Mouse (Mus musculus): ENCODE data around the gene Macf1. TPM values are rescaled to one million over a fixed set of nuclear protein-coding genes. Genes with fewer than 3 reads are reported as not detected.

Macf1 gene
- polyA plus RNA-seq, 1 experiment: 251 TPM

GRCm38 (mm10) chr4:123560896-123561295, 123.3 kb downstream of the Macf1 start:
- no peak overlapping the region for H3K27ac ChIP-seq (ENCODE audit: insufficient read depth, low read length)
- no peak overlapping the region for H3K9ac ChIP-seq (ENCODE audit: low read depth, poor library complexity, severe bottlenecking)
- H3K36me3 ChIP-seq (ENCODE audit: control insufficient read depth, insufficient read depth, low read length, poor library complexity, severe bottlenecking): no peaks in the 10 kb centered on the region
- no peaks in the 10 kb centered on the region for H3K27me3 ChIP-seq (ENCODE audit: control insufficient read depth, insufficient read depth, low read length, poor library complexity, severe bottlenecking)
- H3K4me3 ChIP-seq (ENCODE audit: low read depth, low read length): no peak overlapping the region
- H3K4me1 ChIP-seq (ENCODE audit: control insufficient read depth, insufficient read depth, low read length): peaks cover 3% of the 10 kb centered on the region
- TF ChIP-seq POLR2A (IDR thresholded peaks at IDR 0.05; ENCODE audit: insufficient read depth, low read length) (no peak), CTCF (IDR thresholded peaks at IDR 0.05; ENCODE audit: low read depth, low read length) (no peak), EP300 (IDR thresholded peaks at IDR 0.05; ENCODE audit: insufficient read depth, low read depth, low read length) (no peak)
- H3K9me3 ChIP-seq (replicated peaks; ENCODE audit: control insufficient read depth, insufficient read depth, low read length, poor library complexity, severe bottlenecking): no peaks in the 10 kb centered on the region

- Histone ChIP-seq H3K27ac (ENCODE audit: insufficient read depth, low read length) (no peak overlapping the region), H3K4me1 (ENCODE audit: control insufficient read depth, insufficient read depth, low read length) (no peaks in the 10 kb centered on the region), H3K27me3 (ENCODE audit: control insufficient read depth, insufficient read depth, low read length, poor library complexity, severe bottlenecking) (no peaks in the 10 kb centered on the region), H3K36me3 (ENCODE audit: control insufficient read depth, insufficient read depth, low read length, poor library complexity, severe bottlenecking) (no peaks in the 10 kb centered on the region), H3K4me3 (ENCODE audit: low read depth, low read length) (no peak overlapping the region), H3K9ac (ENCODE audit: low read depth, poor library complexity, severe bottlenecking) (no peak overlapping the region), H3K9me3 (replicated peaks; ENCODE audit: control insufficient read depth, insufficient read depth, low read length, poor library complexity, severe bottlenecking) (no peaks in the 10 kb centered on the region)
- TF ChIP-seq EP300 (IDR thresholded peaks at IDR 0.05; ENCODE audit: insufficient read depth, low read depth, low read length) (no peak), POLR2A (IDR thresholded peaks at IDR 0.05; ENCODE audit: insufficient read depth, low read length) (no peak), CTCF (IDR thresholded peaks at IDR 0.05; ENCODE audit: low read depth, low read length) (no peak)
These were observed 125.7 kb downstream of the Macf1 start for GRCm38 (mm10) chr4:123558496-123558895.

DNA sequence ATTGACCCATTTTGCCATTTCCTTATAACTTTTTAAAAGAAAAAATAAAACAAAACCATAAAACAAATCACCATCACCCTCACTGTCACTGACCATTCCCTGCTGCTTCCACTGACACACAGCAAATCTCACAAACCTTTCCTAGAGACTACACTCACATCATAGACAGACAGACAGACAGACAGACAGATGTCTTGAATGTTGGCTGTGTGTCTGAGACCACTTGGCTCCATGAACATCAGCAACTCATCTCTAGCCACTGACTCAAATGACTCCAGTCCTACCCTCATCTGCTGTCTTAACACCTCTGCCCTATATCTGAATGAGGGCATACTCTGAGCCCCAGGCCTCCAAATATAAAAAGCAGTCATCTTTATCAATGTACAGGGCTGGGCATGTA, 128.9 kb downstream of the Macf1 start:
- no peak for TF ChIP-seq POLR2A (IDR thresholded peaks at IDR 0.05; ENCODE audit: insufficient read depth, low read length)
- TF ChIP-seq CTCF (IDR thresholded peaks at IDR 0.05; ENCODE audit: low read depth, low read length): no peak
- TF ChIP-seq EP300 (IDR thresholded peaks at IDR 0.05; ENCODE audit: insufficient read depth, low read depth, low read length): no peak
- H3K4me1 ChIP-seq (ENCODE audit: control insufficient read depth, insufficient read depth, low read length): peaks cover 2% of the 10 kb centered on the region
- no peak overlapping the region for H3K27ac ChIP-seq (ENCODE audit: insufficient read depth, low read length)
- no peak overlapping the region for H3K9ac ChIP-seq (ENCODE audit: low read depth, poor library complexity, severe bottlenecking)
- H3K9me3 ChIP-seq (replicated peaks; ENCODE audit: control insufficient read depth, insufficient read depth, low read length, poor library complexity, severe bottlenecking): no peaks in the 10 kb centered on the region
- no peak overlapping the region for H3K4me3 ChIP-seq (ENCODE audit: low read depth, low read length)
- no peaks in the 10 kb centered on the region; the same call in 1 of the 2 replicates for H3K36me3 ChIP-seq (ENCODE audit: control insufficient read depth, insufficient read depth, low read length, poor library complexity, severe bottlenecking)
- H3K27me3 ChIP-seq (ENCODE audit: control insufficient read depth, insufficient read depth, low read length, poor library complexity, severe bottlenecking): no peaks in the 10 kb centered on the region

GRCm38 (mm10) chr4:123552689-123553088, 131.5 kb downstream of the Macf1 start:
- no peaks in the 10 kb centered on the region for H3K27me3 ChIP-seq (ENCODE audit: control insufficient read depth, insufficient read depth, low read length, poor library complexity, severe bottlenecking)
- no peaks in the 10 kb centered on the region for H3K9me3 ChIP-seq (replicated peaks; ENCODE audit: control insufficient read depth, insufficient read depth, low read length, poor library complexity, severe bottlenecking)
- no peak overlapping the region for H3K9ac ChIP-seq (ENCODE audit: low read depth, poor library complexity, severe bottlenecking)
- no peak overlapping the region for H3K4me3 ChIP-seq (ENCODE audit: low read depth, low read length)
- TF ChIP-seq CTCF (IDR thresholded peaks at IDR 0.05; ENCODE audit: low read depth, low read length) (no peak), POLR2A (IDR thresholded peaks at IDR 0.05; ENCODE audit: insufficient read depth, low read length) (no peak), EP300 (IDR thresholded peaks at IDR 0.05; ENCODE audit: insufficient read depth, low read depth, low read length) (no peak)
- peaks cover 2% of the 10 kb centered on the region for H3K4me1 ChIP-seq (ENCODE audit: control insufficient read depth, insufficient read depth, low read length)
- no peaks in the 10 kb centered on the region; the same call in 1 of the 2 replicates for H3K36me3 ChIP-seq (ENCODE audit: control insufficient read depth, insufficient read depth, low read length, poor library complexity, severe bottlenecking)
- no peak overlapping the region for H3K27ac ChIP-seq (ENCODE audit: insufficient read depth, low read length)

GRCm38 (mm10) chr4:123548317-123548716, 135.8 kb downstream of the Macf1 start:
- no peaks in the 10 kb centered on the region; the same call in none of the 2 replicates for H3K36me3 ChIP-seq (ENCODE audit: control insufficient read depth, insufficient read depth, low read length, poor library complexity, severe bottlenecking)
- peaks cover 5% of the 10 kb centered on the region for H3K4me1 ChIP-seq (ENCODE audit: control insufficient read depth, insufficient read depth, low read length)
- no peak overlapping the region for H3K9ac ChIP-seq (ENCODE audit: low read depth, poor library complexity, severe bottlenecking)
- H3K27me3 ChIP-seq (ENCODE audit: control insufficient read depth, insufficient read depth, low read length, poor library complexity, severe bottlenecking): no peaks in the 10 kb centered on the region
- TF ChIP-seq CTCF (IDR thresholded peaks at IDR 0.05; ENCODE audit: low read depth, low read length) (no peak), POLR2A (IDR thresholded peaks at IDR 0.05; ENCODE audit: insufficient read depth, low read length) (no peak), EP300 (IDR thresholded peaks at IDR 0.05; ENCODE audit: insufficient read depth, low read depth, low read length) (no peak)
- H3K27ac ChIP-seq (ENCODE audit: insufficient read depth, low read length): no peak overlapping the region
- no peak overlapping the region for H3K4me3 ChIP-seq (ENCODE audit: low read depth, low read length)
- H3K9me3 ChIP-seq (replicated peaks; ENCODE audit: control insufficient read depth, insufficient read depth, low read length, poor library complexity, severe bottlenecking): no peaks in the 10 kb centered on the region

- H3K9ac ChIP-seq (ENCODE audit: low read depth, poor library complexity, severe bottlenecking): no peak overlapping the region
- no peak for TF ChIP-seq POLR2A (IDR thresholded peaks at IDR 0.05; ENCODE audit: insufficient read depth, low read length)
- TF ChIP-seq EP300 (IDR thresholded peaks at IDR 0.05; ENCODE audit: insufficient read depth, low read depth, low read length): no peak
- TF ChIP-seq CTCF (IDR thresholded peaks at IDR 0.05; ENCODE audit: low read depth, low read length): no peak
- no peaks in the 10 kb centered on the region for H3K9me3 ChIP-seq (replicated peaks; ENCODE audit: control insufficient read depth, insufficient read depth, low read length, poor library complexity, severe bottlenecking)
- H3K27ac ChIP-seq (ENCODE audit: insufficient read depth, low read length): peak overlapping the region; percentile 19; the same call in 1 of the 2 replicates
- peaks cover 4% of the 10 kb centered on the region; the same call in 1 of the 2 replicates for H3K36me3 ChIP-seq (ENCODE audit: control insufficient read depth, insufficient read depth, low read length, poor library complexity, severe bottlenecking)
- H3K4me1 ChIP-seq (ENCODE audit: control insufficient read depth, insufficient read depth, low read length): peaks cover 3% of the 10 kb centered on the region
- H3K27me3 ChIP-seq (ENCODE audit: control insufficient read depth, insufficient read depth, low read length, poor library complexity, severe bottlenecking): no peaks in the 10 kb centered on the region
- H3K4me3 ChIP-seq (ENCODE audit: low read depth, low read length): no peak overlapping the region
These were observed 140.5 kb downstream of the Macf1 start for GRCm38 (mm10) chr4:123543691-123544090.

Data from ES-Bruce4 (cell line).